Mouse (Mus musculus) duodenum, adult 2 months (tissue): ENCODE data around the gene Gucy1b1. TPM values are rescaled to one million over a fixed set of nuclear protein-coding genes. Genes with fewer than 3 reads are reported as not detected.

Source experiments
- polyA plus RNA-seq: library from polyadenylated mRNA; depleted of rRNA; stranded (reverse); fragments of >200 nt; gene quantifications from 2 replicates; pipeline ENCODE4 v1.2.3, GENCODE M21; 2012; ENCODE audit warnings: low replicate concordance; rRNA removed

Gucy1b1 gene
- 1.0 and 2.4 TPM in 2 replicates for polyA plus RNA-seq

GRCm38 (mm10) chr3:82074201-82074851, at the start of gene Gucy1b1:
Gene Gucy1b1 (minus strand): TSS chr3:82074689.

Other genes starting within 250 kb of the Gucy1b1 start
- gene Ctso, start 142.1 kb downstream of the Gucy1b1 start, polyA plus RNA-seq: 1.4 and 2.4 TPM in 2 replicates
- 0.43 TPM in 1 of 2 replicates, not detected in the other for gene Tdo2, start 98.5 kb downstream of the Gucy1b1 start, polyA plus RNA-seq
- gene Asic5, start 92.4 kb downstream of the Gucy1b1 start, polyA plus RNA-seq: 0.43 TPM in 1 of 2 replicates, not detected in the other
- gene Gucy1a1, start 71.1 kb upstream of the Gucy1b1 start, polyA plus RNA-seq: 1.2 and 4.4 TPM in 2 replicates